Mouse (Mus musculus): ENCODE results near the gene Mrpl48. TPM values are rescaled to one million over a fixed set of nuclear protein-coding genes. Genes with fewer than 3 reads are reported as not detected.

Gene Mrpl48
- polyA plus RNA-seq, 1 experiment from 2014 or later, result 81.5 TPM

DNA sequence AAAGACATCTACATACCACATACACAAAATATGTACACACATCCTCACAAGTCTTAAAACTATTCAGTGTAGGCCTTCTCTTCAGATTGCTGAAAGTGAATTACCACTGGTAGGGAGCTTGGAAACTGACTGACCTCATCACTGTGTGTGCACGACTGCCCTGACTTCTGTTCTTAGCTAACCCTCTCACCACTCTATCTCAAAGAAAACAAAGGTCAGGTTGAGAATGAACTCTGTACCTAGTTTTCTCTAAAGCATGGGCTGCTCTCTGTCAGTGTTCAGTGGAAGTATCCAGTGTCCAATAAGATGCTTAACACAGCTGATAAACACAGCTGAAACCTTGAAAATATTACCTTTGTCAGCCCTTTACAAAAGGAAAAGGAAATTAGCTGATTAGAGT, 63.7 kb downstream of the Mrpl48 start:
- 65% methylated on average over 1 of the region's 1 CpGs for WGBS
- H3K27ac ChIP-seq (ENCODE audit: low read length), result no peak overlapping the region

DNA sequence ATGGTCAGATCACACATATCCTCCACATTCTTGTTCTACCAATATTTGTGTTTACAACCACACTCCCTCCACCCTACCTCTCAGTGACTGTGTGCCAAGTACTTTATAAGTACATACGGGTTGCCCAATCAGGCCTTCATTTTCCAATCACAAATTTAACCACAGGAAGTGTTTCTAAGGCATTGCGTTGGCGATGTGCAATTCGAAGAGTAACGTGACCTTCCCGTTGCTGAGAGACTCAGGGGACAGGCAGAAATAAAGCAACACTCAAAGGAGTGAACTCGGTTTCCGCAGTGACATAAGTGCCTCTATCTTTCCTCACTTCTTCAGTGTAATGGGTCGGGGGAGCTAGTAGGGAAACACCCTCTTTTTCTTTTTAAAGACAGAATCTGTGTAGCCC, 68.6 kb downstream of the Mrpl48 start:
- WGBS, result 93% methylated on average over 9 of the region's 9 CpGs
- Histone ChIP-seq H3K9me3 (ENCODE audit: low read length) (no peaks in the 10 kb centered on the region), H3K4me2 (replicated peaks; ENCODE audit: low read depth, low read length) (no peak overlapping the region), H3K36me3 (ENCODE audit: insufficient read depth, low read length) (peaks cover 17% of the 10 kb centered on the region), H3K4me3 (ENCODE audit: low read length) (no peak overlapping the region), H3K4me1 (ENCODE audit: insufficient read depth, low read length) (peaks cover 11% of the 10 kb centered on the region; the same call in 1 of the 2 replicates), H3K27ac (ENCODE audit: low read length) (no peak overlapping the region), H3K9ac (replicated peaks; ENCODE audit: low read length) (no peak overlapping the region), H3K27me3 (ENCODE audit: insufficient read depth, low read length) (no peaks in the 10 kb centered on the region)
- ATAC-seq (ENCODE audit: low FRiP score, low TSS enrichment), result no peak

More for the DNA sequence above, 63.7 kb downstream of the Mrpl48 start:
- Histone ChIP-seq H3K4me2 (replicated peaks; ENCODE audit: low read depth, low read length) (no peak overlapping the region), H3K36me3 (ENCODE audit: insufficient read depth, low read length) (peaks cover 16% of the 10 kb centered on the region), H3K4me1 (ENCODE audit: insufficient read depth, low read length) (no peaks in the 10 kb centered on the region), H3K27me3 (ENCODE audit: insufficient read depth, low read length) (no peaks in the 10 kb centered on the region), H3K9ac (replicated peaks; ENCODE audit: low read length) (no peak overlapping the region), H3K4me3 (ENCODE audit: low read length) (no peak overlapping the region), H3K9me3 (ENCODE audit: low read length) (no peaks in the 10 kb centered on the region)
- no peak for ATAC-seq (ENCODE audit: low FRiP score, low TSS enrichment)

DNA sequence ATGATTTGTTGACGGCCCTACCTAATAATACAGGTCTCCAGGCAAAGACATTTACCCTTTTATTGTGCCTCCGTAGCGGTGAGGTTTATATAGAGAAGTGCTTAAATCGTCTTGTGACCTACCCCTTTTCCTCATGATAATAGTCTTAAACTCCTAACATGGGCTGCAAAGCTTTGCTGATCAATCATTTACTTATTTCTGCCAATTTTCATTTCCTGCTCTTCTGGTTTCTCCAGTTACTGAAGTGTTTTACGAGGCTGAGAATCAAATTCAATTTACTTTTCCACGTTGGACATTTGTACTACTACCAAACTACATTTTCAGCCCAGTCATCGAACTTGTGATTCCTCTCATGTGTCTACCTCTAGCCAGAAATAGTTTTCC, 70.6 kb downstream of the Mrpl48 start:
- 25% methylated on average over 7 of the region's 7 CpGs for WGBS
- Histone ChIP-seq H3K27me3 (ENCODE audit: insufficient read depth, low read length) (no peaks in the 10 kb centered on the region), H3K36me3 (ENCODE audit: insufficient read depth, low read length) (peaks cover 17% of the 10 kb centered on the region), H3K4me2 (replicated peaks; ENCODE audit: low read depth, low read length) (peak overlapping the region; percentile 69), H3K9me3 (ENCODE audit: low read length) (no peaks in the 10 kb centered on the region), H3K27ac (ENCODE audit: low read length) (peak overlapping the region; percentile 91), H3K4me3 (ENCODE audit: low read length) (peak overlapping the region; percentile 75), H3K9ac (replicated peaks; ENCODE audit: low read length) (peak overlapping the region; percentile 80), H3K4me1 (ENCODE audit: insufficient read depth, low read length) (peaks cover 11% of the 10 kb centered on the region; the same call in 1 of the 2 replicates)
- no peak; the same call in 1 of the 2 replicates for ATAC-seq (ENCODE audit: low FRiP score, low TSS enrichment)

DNA sequence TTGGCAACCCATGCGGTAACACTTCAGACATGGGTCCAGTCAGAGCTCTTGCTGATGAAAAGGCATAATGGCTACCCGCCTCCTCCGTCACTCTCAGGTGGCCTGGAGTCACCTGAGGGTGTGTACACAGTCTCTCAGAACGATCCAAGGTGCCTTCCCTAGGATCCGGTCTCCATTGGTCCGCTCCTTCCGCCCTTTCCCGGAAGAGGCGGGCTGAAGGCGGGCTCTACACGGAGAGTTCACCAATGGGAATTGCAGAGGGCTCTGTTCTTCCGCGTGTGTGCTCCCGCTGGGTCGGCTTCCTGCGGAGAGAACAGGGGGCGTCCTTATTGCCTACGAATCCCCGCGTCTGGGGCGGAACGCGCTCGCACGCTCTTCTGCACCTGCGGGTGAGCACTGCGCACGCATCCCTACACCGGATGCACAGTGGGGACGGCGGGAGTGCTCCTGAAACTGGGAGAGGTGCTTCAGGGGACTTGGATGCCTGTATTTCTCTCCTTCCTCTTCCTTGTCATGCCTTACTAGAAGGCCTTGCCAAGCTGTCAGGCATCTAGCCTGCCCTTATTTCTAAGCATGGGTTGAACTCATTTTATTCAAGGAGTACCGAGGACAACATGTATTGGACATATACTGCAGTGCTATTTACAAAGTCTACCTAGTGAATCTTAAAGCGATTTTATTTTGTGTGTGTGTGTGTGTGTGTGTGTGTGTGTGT, 71.1 kb downstream of the Mrpl48 start, which contains the start of gene Coa4:
TSS of gene Coa4 (plus strand) at position 268 of the 715 bp plus-strand sequence.
- peak; percentile 99 for ATAC-seq (ENCODE audit: low FRiP score, low TSS enrichment)
- WGBS, result under 1% methylated on average over 33 of the region's 33 CpGs
- Histone ChIP-seq H3K4me3 (ENCODE audit: low read length) (peak within 1 kb of the TSS; percentile 75), H3K9me3 (ENCODE audit: low read length) (no peaks in the 10 kb centered on the region), H3K27ac (ENCODE audit: low read length) (peak within 1 kb of the TSS; percentile 91), H3K27me3 (ENCODE audit: insufficient read depth, low read length) (no peaks in the 10 kb centered on the region), H3K36me3 (ENCODE audit: insufficient read depth, low read length) (peaks cover 17% of the 10 kb centered on the region), H3K4me2 (replicated peaks; ENCODE audit: low read depth, low read length) (peak within 1 kb of the TSS; percentile 69), H3K4me1 (ENCODE audit: insufficient read depth, low read length) (peaks cover 11% of the 10 kb centered on the region; the same call in 1 of the 2 replicates), H3K9ac (replicated peaks; ENCODE audit: low read length) (peak within 1 kb of the TSS; percentile 80)

DNA sequence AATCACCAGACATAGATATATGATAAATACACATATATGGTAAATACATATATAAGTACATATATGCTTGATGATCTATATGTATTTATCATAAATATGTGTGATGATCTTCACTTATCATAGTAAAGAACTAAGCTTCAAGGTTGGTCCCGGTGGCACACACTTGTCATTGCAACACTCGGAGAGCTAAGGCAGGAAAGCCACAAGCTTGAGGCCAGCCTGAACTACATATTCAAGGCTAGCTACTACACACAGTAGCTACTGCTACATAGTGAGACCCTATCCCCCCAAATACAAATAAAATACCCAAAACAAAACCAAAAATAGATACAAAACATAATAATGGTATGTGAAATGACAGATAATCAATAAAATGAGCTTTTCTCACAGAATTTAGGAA, 72.3 kb downstream of the Mrpl48 start:
- peaks cover 17% of the 10 kb centered on the region for H3K36me3 ChIP-seq (ENCODE audit: insufficient read depth, low read length)
- H3K27me3 ChIP-seq (ENCODE audit: insufficient read depth, low read length), result no peaks in the 10 kb centered on the region
- 91% methylated on average over 2 of the region's 2 CpGs for WGBS
- H3K4me1 ChIP-seq (ENCODE audit: insufficient read depth, low read length), result peaks cover 11% of the 10 kb centered on the region; the same call in 1 of the 2 replicates
- H3K9me3 ChIP-seq (ENCODE audit: low read length), result no peaks in the 10 kb centered on the region
- no peak overlapping the region for H3K9ac ChIP-seq (replicated peaks; ENCODE audit: low read length)
- no peak overlapping the region; the same call in 1 of the 2 replicates for H3K4me3 ChIP-seq (ENCODE audit: low read length)
- no peak overlapping the region for H3K27ac ChIP-seq (ENCODE audit: low read length)
- peak overlapping the region; percentile 69 for H3K4me2 ChIP-seq (replicated peaks; ENCODE audit: low read depth, low read length)
- ATAC-seq (ENCODE audit: low FRiP score, low TSS enrichment), result no peak

DNA sequence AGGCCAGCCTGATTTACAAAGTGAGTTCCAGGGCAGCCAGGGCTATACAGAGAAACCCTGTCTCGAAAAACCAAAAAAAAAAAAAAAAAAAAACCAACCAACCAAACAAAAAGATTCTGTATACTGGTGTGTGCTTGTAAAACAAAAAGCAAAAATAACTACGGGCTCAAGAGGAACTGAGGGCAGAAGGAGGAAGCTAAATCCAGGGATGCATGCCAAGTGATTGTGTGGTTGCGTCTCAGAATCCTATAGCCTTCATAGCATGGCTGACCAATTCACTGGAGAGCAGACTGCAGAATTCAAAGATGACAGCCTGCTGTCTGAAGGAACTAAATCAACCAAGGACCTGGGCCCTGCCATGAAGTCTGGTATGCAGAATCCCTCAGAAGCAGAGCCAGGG, 73.9 kb downstream of the Mrpl48 start:
- H3K9ac ChIP-seq (replicated peaks; ENCODE audit: low read length), result no peak overlapping the region
- H3K9me3 ChIP-seq (ENCODE audit: low read length), result no peaks in the 10 kb centered on the region
- peaks cover 11% of the 10 kb centered on the region; the same call in 1 of the 2 replicates for H3K4me1 ChIP-seq (ENCODE audit: insufficient read depth, low read length)
- H3K36me3 ChIP-seq (ENCODE audit: insufficient read depth, low read length), result peaks cover 5% of the 10 kb centered on the region
- no peak overlapping the region for H3K27ac ChIP-seq (ENCODE audit: low read length)
- no peak overlapping the region for H3K4me3 ChIP-seq (ENCODE audit: low read length)
- H3K4me2 ChIP-seq (replicated peaks; ENCODE audit: low read depth, low read length), result no peak overlapping the region
- H3K27me3 ChIP-seq (ENCODE audit: insufficient read depth, low read length), result no peaks in the 10 kb centered on the region
- WGBS, result 80% methylated on average over 3 of the region's 3 CpGs
- ATAC-seq (ENCODE audit: low FRiP score, low TSS enrichment), result no peak

DNA sequence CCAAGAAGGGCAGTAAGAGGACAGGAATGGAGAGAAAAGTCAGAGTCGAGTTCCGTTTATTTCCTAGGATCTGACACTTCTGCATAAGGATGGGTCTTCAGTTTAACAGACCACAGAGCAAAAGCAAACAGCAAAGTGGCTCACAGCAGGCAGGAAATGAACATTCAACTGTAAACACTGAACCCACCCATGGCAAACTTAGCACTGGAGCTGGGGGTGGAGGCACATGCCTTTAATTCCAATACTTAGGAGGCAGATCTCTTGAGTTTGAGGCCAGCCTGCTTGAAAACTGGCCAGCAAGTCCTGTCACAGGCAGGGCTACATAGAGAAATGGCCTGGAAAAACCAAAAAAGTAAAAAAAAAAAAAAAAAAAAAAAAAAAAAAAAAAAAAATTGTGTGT, 74.6 kb downstream of the Mrpl48 start:
- Histone ChIP-seq H3K27me3 (ENCODE audit: insufficient read depth, low read length) (no peaks in the 10 kb centered on the region), H3K4me2 (replicated peaks; ENCODE audit: low read depth, low read length) (no peak overlapping the region), H3K36me3 (ENCODE audit: insufficient read depth, low read length) (no peaks in the 10 kb centered on the region), H3K4me3 (ENCODE audit: low read length) (no peak overlapping the region), H3K9ac (replicated peaks; ENCODE audit: low read length) (no peak overlapping the region), H3K27ac (ENCODE audit: low read length) (no peak overlapping the region), H3K4me1 (ENCODE audit: insufficient read depth, low read length) (peaks cover 11% of the 10 kb centered on the region; the same call in 1 of the 2 replicates), H3K9me3 (ENCODE audit: low read length) (no peaks in the 10 kb centered on the region)
- WGBS, result 63% methylated on average over 2 of the region's 2 CpGs
- no peak for ATAC-seq (ENCODE audit: low FRiP score, low TSS enrichment)

DNA sequence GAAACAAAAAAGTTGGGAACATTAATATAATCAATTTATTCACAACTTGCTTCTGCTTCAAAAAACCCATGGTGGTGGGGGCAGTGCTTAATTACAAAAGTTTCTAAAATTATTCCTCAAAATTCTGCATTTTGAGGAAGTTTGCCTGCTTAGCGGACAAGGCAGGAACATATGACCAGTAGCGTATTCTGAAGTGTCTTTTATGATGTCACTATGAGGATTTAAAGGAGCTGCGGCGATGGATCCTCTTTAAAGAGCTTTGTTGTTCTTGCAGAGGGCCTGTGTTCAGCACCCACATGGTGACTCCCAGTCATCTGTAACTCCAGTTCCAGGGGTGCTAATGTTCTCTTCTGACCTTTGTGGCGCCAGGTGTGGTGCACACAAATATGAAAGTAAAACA, 77.3 kb downstream of the Mrpl48 start:
- H3K9me3 ChIP-seq (ENCODE audit: low read length), result no peaks in the 10 kb centered on the region
- no peak overlapping the region for H3K27ac ChIP-seq (ENCODE audit: low read length)
- WGBS, result 94% methylated on average over 5 of the region's 5 CpGs
- H3K27me3 ChIP-seq (ENCODE audit: insufficient read depth, low read length), result no peaks in the 10 kb centered on the region
- ATAC-seq (ENCODE audit: low FRiP score, low TSS enrichment), result no peak
- H3K36me3 ChIP-seq (ENCODE audit: insufficient read depth, low read length), result no peaks in the 10 kb centered on the region
- no peak overlapping the region for H3K9ac ChIP-seq (replicated peaks; ENCODE audit: low read length)
- H3K4me3 ChIP-seq (ENCODE audit: low read length), result no peak overlapping the region
- H3K4me1 ChIP-seq (ENCODE audit: insufficient read depth, low read length), result no peaks in the 10 kb centered on the region
- H3K4me2 ChIP-seq (replicated peaks; ENCODE audit: low read depth, low read length), result no peak overlapping the region

DNA sequence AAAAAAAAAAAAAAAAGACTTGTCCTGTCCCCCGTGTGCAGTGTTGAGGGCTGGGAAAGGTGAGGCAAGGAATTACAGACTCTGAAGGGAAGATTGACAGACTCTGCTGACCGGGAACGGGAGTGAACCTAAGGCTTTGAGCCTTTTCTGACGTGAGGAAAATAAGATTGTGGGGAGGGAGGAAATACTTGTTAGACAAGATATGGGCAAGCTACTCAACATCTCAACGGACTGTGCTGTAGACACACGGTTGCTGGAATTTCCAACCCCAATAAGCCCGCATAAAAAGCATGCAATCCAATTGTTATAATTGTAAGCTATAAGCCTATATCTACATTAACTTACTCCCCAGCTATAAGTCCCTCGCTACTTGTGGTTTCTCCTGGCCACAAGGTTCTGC, 83.4 kb downstream of the Mrpl48 start:
- no peak overlapping the region for H3K4me3 ChIP-seq (ENCODE audit: low read length)
- no peak for ATAC-seq (ENCODE audit: low FRiP score, low TSS enrichment)
- H3K27ac ChIP-seq (ENCODE audit: low read length), result no peak overlapping the region
- no peak overlapping the region for H3K9ac ChIP-seq (replicated peaks; ENCODE audit: low read length)
- no peaks in the 10 kb centered on the region for H3K36me3 ChIP-seq (ENCODE audit: insufficient read depth, low read length)
- H3K27me3 ChIP-seq (ENCODE audit: insufficient read depth, low read length), result no peaks in the 10 kb centered on the region
- no peak overlapping the region for H3K4me2 ChIP-seq (replicated peaks; ENCODE audit: low read depth, low read length)
- H3K9me3 ChIP-seq (ENCODE audit: low read length), result no peaks in the 10 kb centered on the region
- H3K4me1 ChIP-seq (ENCODE audit: insufficient read depth, low read length), result no peaks in the 10 kb centered on the region
- 64% methylated on average over 8 of the region's 8 CpGs for WGBS

DNA sequence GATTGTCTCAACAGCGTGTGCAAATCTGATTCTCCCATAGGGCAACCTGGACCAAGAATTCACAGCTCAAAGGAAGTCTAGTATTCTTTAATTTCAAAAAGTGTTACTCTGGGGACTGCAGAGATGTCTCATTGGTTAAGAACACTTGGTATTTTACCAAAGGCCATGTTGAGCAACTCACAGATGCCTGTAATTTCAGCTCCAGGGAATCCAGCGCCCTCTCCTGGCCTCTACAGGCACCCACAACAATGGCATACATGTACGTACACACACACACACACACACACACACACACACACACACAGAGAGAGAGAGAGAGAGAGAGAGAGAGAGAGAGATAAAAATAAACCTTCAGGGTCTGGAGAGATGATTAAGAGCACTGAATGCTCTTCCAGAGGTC, 85.9 kb downstream of the Mrpl48 start:
- no peak overlapping the region for H3K27ac ChIP-seq (ENCODE audit: low read length)
- H3K36me3 ChIP-seq (ENCODE audit: insufficient read depth, low read length), result no peaks in the 10 kb centered on the region
- 74% methylated on average over 3 of the region's 3 CpGs for WGBS
- no peaks in the 10 kb centered on the region for H3K27me3 ChIP-seq (ENCODE audit: insufficient read depth, low read length)
- no peak overlapping the region for H3K4me2 ChIP-seq (replicated peaks; ENCODE audit: low read depth, low read length)
- ATAC-seq (ENCODE audit: low FRiP score, low TSS enrichment), result no peak
- H3K4me1 ChIP-seq (ENCODE audit: insufficient read depth, low read length), result no peaks in the 10 kb centered on the region
- no peaks in the 10 kb centered on the region for H3K9me3 ChIP-seq (ENCODE audit: low read length)
- H3K4me3 ChIP-seq (ENCODE audit: low read length), result no peak overlapping the region
- no peak overlapping the region for H3K9ac ChIP-seq (replicated peaks; ENCODE audit: low read length)
